Mouse (Mus musculus) heart, embryonic 11.5 days (tissue): ENCODE measurements around the gene Nsg2. TPM values are rescaled to one million over a fixed set of nuclear protein-coding genes. Genes with fewer than 3 reads are reported as not detected.

Experiments used
- ATAC-seq: fragments of 200-750 bp; cut with Nextera tagmentation; replicated peaks from 2 replicates; pipeline ENCODE4 v1.8.0; 2017; ENCODE audit warnings: moderate library complexity; ENCODE audit not compliant: insufficient number of reproducible peaks, low FRiP score, low TSS enrichment
- H3K27ac ChIP-seq: fragments of 300-500 bp; sonication (generic); 2 replicates; pipeline ENCODE4 v1.5.1; 2014; ENCODE audit warnings: mild to moderate bottlenecking, low read depth, low read length
- H3K27me3 ChIP-seq: fragments of 300-500 bp; sonication (generic); 2 replicates; pipeline ENCODE4 v1.6.1; 2014; ENCODE audit warnings: mild to moderate bottlenecking, low read length, mixed read lengths; ENCODE audit not compliant: control insufficient read depth, insufficient read depth
- H3K36me3 ChIP-seq: fragments of 300-500 bp; sonication (generic); 2 replicates; pipeline ENCODE4 v1.6.1; 2014; ENCODE audit warnings: mild to moderate bottlenecking, low read length, moderate library complexity, mixed read lengths; ENCODE audit not compliant: control insufficient read depth, insufficient read depth
- H3K4me1 ChIP-seq: fragments of 300-500 bp; sonication (generic); 2 replicates; pipeline ENCODE4 v1.6.1; 2014; ENCODE audit warnings: low read length; ENCODE audit not compliant: control insufficient read depth, insufficient read depth
- H3K4me2 ChIP-seq: fragments of 300-500 bp; sonication (generic); 2 replicates; pipeline ENCODE4 v1.6.1; 2014; ENCODE audit warnings: mild to moderate bottlenecking, moderate library complexity
- H3K4me3 ChIP-seq: fragments of 300-500 bp; sonication (generic); 2 replicates; pipeline ENCODE4 v1.5.1; 2014; ENCODE audit warnings: low read depth, low read length
- H3K9ac ChIP-seq: fragments of 300-500 bp; sonication (generic); 2 replicates; pipeline ENCODE4 v1.6.1; 2014; ENCODE audit warnings: mild to moderate bottlenecking, low read depth, low read length, moderate library complexity
- H3K9me3 ChIP-seq: fragments of 300-500 bp; sonication (generic); replicated peaks from 2 replicates; pipeline ENCODE4 v1.6.1; 2016; ENCODE audit warnings: low read length; ENCODE audit not compliant: control insufficient read depth
- WGBS: fragments of 180-500 bp; shearing (Covaris S2); extraction: QIAGEN DNeasy Blood & Tissue Kit; methylation state at CpG from one replicate; pipeline ENCODE4 v1.1.7; 2014; ENCODE audit not compliant: insufficient replicate concordance; 5-methylcytosine and 5-hydroxymethylcytosine counted together
- polyA plus RNA-seq: library from polyadenylated mRNA; unstranded; fragments of >200 nt; fragmentation: Nextera tagmentation; extraction: Ambion mirVana; gene quantifications from 2 replicates; pipeline ENCODE4 v1.2.1, GENCODE M21; 2014

The Nsg2 gene
- polyA plus RNA-seq, 1 experiment from 2014 or later = 0.82 TPM

- no peak overlapping the region for H3K4me2 ChIP-seq
- no peak overlapping the region for H3K4me3 ChIP-seq
- peaks cover 8% of the 10 kb centered on the region for H3K4me1 ChIP-seq
- 60% methylated on average over 4 of the region's 4 CpGs for WGBS
- no peaks in the 10 kb centered on the region for H3K36me3 ChIP-seq
- no peaks in the 10 kb centered on the region for H3K9me3 ChIP-seq
- H3K9ac ChIP-seq = no peak overlapping the region
- no peak overlapping the region for H3K27ac ChIP-seq
- peaks cover 12% of the 10 kb centered on the region for H3K27me3 ChIP-seq
- ATAC-seq = no peak
Observed at GRCm38 (mm10) chr11:32039656-32040055, 39.4 kb downstream of the Nsg2 start.

GRCm38 (mm10) chr11:32057389-32057788 lies 57.1 kb downstream of the Nsg2 start:
- H3K4me3 ChIP-seq = no peak overlapping the region
- no peak overlapping the region for H3K27ac ChIP-seq
- H3K4me2 ChIP-seq = no peak overlapping the region
- peaks cover 11% of the 10 kb centered on the region; the same call in 1 of the 2 replicates for H3K4me1 ChIP-seq
- no peak for ATAC-seq
- no peaks in the 10 kb centered on the region for H3K9me3 ChIP-seq
- 68% methylated on average over 11 of the region's 11 CpGs for WGBS
- no peaks in the 10 kb centered on the region; the same call in 1 of the 2 replicates for H3K27me3 ChIP-seq
- H3K9ac ChIP-seq = no peak overlapping the region
- H3K36me3 ChIP-seq = no peaks in the 10 kb centered on the region

- H3K27ac ChIP-seq = no peak overlapping the region
- no peak overlapping the region for H3K9ac ChIP-seq
- peaks cover 11% of the 10 kb centered on the region; the same call in 1 of the 2 replicates for H3K4me1 ChIP-seq
- no peaks in the 10 kb centered on the region for H3K36me3 ChIP-seq
- H3K4me3 ChIP-seq = no peak overlapping the region
- ATAC-seq = no peak
- H3K4me2 ChIP-seq = no peak overlapping the region
- WGBS = 81% methylated on average over 13 of the region's 13 CpGs
- no peaks in the 10 kb centered on the region for H3K27me3 ChIP-seq
- no peaks in the 10 kb centered on the region for H3K9me3 ChIP-seq
Observed at GRCm38 (mm10) chr11:32057861-32058260, 57.6 kb downstream of the Nsg2 start.

- Histone ChIP-seq H3K27me3 (no peaks in the 10 kb centered on the region), H3K4me3 (no peak overlapping the region), H3K4me2 (no peak overlapping the region), H3K36me3 (no peaks in the 10 kb centered on the region), H3K4me1 (peaks cover 17% of the 10 kb centered on the region; the same call in 1 of the 2 replicates), H3K9me3 (no peaks in the 10 kb centered on the region), H3K27ac (peak overlapping the region; percentile 22; the same call in 1 of the 2 replicates), H3K9ac (no peak overlapping the region)
- no peak for ATAC-seq
- 52% methylated on average over 2 of the region's 2 CpGs for WGBS
Observed at GRCm38 (mm10) chr11:32061020-32061419, 60.8 kb downstream of the Nsg2 start.

GRCm38 (mm10) chr11:32061874-32062273 lies 61.6 kb downstream of the Nsg2 start:
- no peak for ATAC-seq
- no peaks in the 10 kb centered on the region for H3K9me3 ChIP-seq
- no peak overlapping the region for H3K4me3 ChIP-seq
- no peaks in the 10 kb centered on the region for H3K27me3 ChIP-seq
- H3K4me2 ChIP-seq = peak overlapping the region; percentile 22; the same call in 1 of the 2 replicates
- peak overlapping the region; percentile 22; the same call in 1 of the 2 replicates for H3K27ac ChIP-seq
- H3K4me1 ChIP-seq = peaks cover 17% of the 10 kb centered on the region; the same call in 1 of the 2 replicates
- 67% methylated on average over 10 of the region's 10 CpGs for WGBS
- no peak overlapping the region for H3K9ac ChIP-seq
- no peaks in the 10 kb centered on the region for H3K36me3 ChIP-seq

GRCm38 (mm10) chr11:32063775-32064510 lies 63.7 kb downstream of the Nsg2 start:
- H3K27ac ChIP-seq = no peak overlapping the region
- no peak for ATAC-seq
- no peaks in the 10 kb centered on the region for H3K36me3 ChIP-seq
- no peak overlapping the region for H3K4me3 ChIP-seq
- H3K4me1 ChIP-seq = peaks cover 27% of the 10 kb centered on the region
- H3K9ac ChIP-seq = no peak overlapping the region
- H3K27me3 ChIP-seq = no peaks in the 10 kb centered on the region
- H3K9me3 ChIP-seq = no peaks in the 10 kb centered on the region
- WGBS = 19% methylated on average over 10 of the region's 10 CpGs
- H3K4me2 ChIP-seq = no peak overlapping the region

GRCm38 (mm10) chr11:32064511-32064862 lies 64.2 kb downstream of the Nsg2 start:
- H3K27me3 ChIP-seq = no peaks in the 10 kb centered on the region
- no peak overlapping the region for H3K4me3 ChIP-seq
- no peak overlapping the region for H3K4me2 ChIP-seq
- H3K4me1 ChIP-seq = peaks cover 28% of the 10 kb centered on the region
- 26% methylated on average over 5 of the region's 5 CpGs for WGBS
- H3K27ac ChIP-seq = no peak overlapping the region
- ATAC-seq = no peak
- H3K9ac ChIP-seq = no peak overlapping the region
- H3K36me3 ChIP-seq = no peaks in the 10 kb centered on the region
- H3K9me3 ChIP-seq = no peaks in the 10 kb centered on the region

GRCm38 (mm10) chr11:32068736-32069490 lies 68.7 kb downstream of the Nsg2 start:
- no peak overlapping the region for H3K9ac ChIP-seq
- H3K4me3 ChIP-seq = no peak overlapping the region
- H3K27me3 ChIP-seq = no peaks in the 10 kb centered on the region
- no peak overlapping the region for H3K27ac ChIP-seq
- peak overlapping the region; percentile 37 for H3K4me2 ChIP-seq
- H3K36me3 ChIP-seq = no peaks in the 10 kb centered on the region
- WGBS = 52% methylated on average over 12 of the region's 12 CpGs
- no peak for ATAC-seq
- no peaks in the 10 kb centered on the region for H3K9me3 ChIP-seq
- H3K4me1 ChIP-seq = peaks cover 11% of the 10 kb centered on the region
